Mouse (Mus musculus) CH12.LX (cell line): Measurements from ENCODE around the gene Ctrb1. TPM values are rescaled to one million over a fixed set of nuclear protein-coding genes. Genes with fewer than 3 reads are reported as not detected.

Experiments
- DNase-seq: peaks from one replicate; pipeline ENCODE4 v3.0.0-alpha.2; 2013; ENCODE audit errors: extremely low read depth
- H3K27ac ChIP-seq: 2 replicates; pipeline ENCODE4 v1.5.1; 2012; ENCODE audit warnings: low read depth, mild to moderate bottlenecking, control low read depth, moderate library complexity; ENCODE audit not compliant: insufficient read depth
- H3K27me3 ChIP-seq: replicated peaks from 2 replicates; pipeline ENCODE3; 2012; ENCODE audit warnings: inconsistent platforms
- H3K36me3 ChIP-seq, 2 experiments: replicated peaks in 1 of 2; 2 replicates each; pipeline versions ENCODE3 to v1.6.1; 2012; ENCODE audit warnings: inconsistent platforms in 1 of 2, low read length in 1 of 2, mild to moderate bottlenecking in 1 of 2, mixed read lengths in 1 of 2, moderate library complexity in 1 of 2; ENCODE audit not compliant: control insufficient read depth in 1 of 2, insufficient read depth in 1 of 2
- H3K4me1 ChIP-seq, 2 experiments: 2 replicates each; pipeline ENCODE4 v1.6.1; 2012; ENCODE audit warnings: inconsistent platforms in 1 of 2, moderate library complexity in 1 of 2; ENCODE audit not compliant: insufficient read depth in 2 of 2, control insufficient read depth in 1 of 2
- H3K4me2 ChIP-seq: 2 replicates; pipeline ENCODE4 v1.6.1; 2012; ENCODE audit warnings: low read depth, mild to moderate bottlenecking, control low read depth; ENCODE audit not compliant: poor library complexity, insufficient read depth, severe bottlenecking
- H3K4me3 ChIP-seq, 3 experiments: fragments of 150-350 bp in 1 of 3; sonication (generic) in 1 of 3; replicated peaks in 1 of 3; 2 replicates each; pipeline versions ENCODE3 to v1.5.1; 2011 to 2012; ENCODE audit warnings: low read depth in 2 of 3, low read length in 2 of 3, mild to moderate bottlenecking in 2 of 3, moderate library complexity in 2 of 3, control low read depth in 1 of 3, improper control_type of control experiment in 1 of 3, inconsistent platforms in 1 of 3, mixed read lengths in 1 of 3; ENCODE audit not compliant: poor library complexity in 1 of 3
- H3K79me2 ChIP-seq: replicated peaks from 2 replicates; pipeline ENCODE4 v1.6.1; 2012; ENCODE audit warnings: mild to moderate bottlenecking, moderate library complexity; ENCODE audit not compliant: control insufficient read depth, poor library complexity, insufficient read depth, severe bottlenecking; ENCODE audit errors: extremely low read depth
- H3K9ac ChIP-seq: 2 replicates; pipeline ENCODE4 v1.6.1; 2012; ENCODE audit warnings: low read depth, mild to moderate bottlenecking, control low read depth, moderate library complexity; ENCODE audit not compliant: insufficient read depth
- H3K9me3 ChIP-seq: replicated peaks from 2 replicates; pipeline ENCODE3; 2012; ENCODE audit warnings: low read length, inconsistent platforms, mixed read lengths
- BHLHE40 ChIP-seq: IDR thresholded peaks from 2 replicates; pipeline ENCODE4 v1.6.1; 2011; ENCODE audit warnings: mild to moderate bottlenecking, low read depth, low read length, improper control_type of control experiment
- CTCF ChIP-seq, 2 experiments: IDR thresholded peaks in 1 of 2; conservative IDR thresholded peaks in 1 of 2; 2 replicates each; pipeline ENCODE4 v1.5.1; 2011 to 2012; ENCODE audit warnings: low read depth in 2 of 2, low read length in 2 of 2, improper control_type of control experiment in 1 of 2, inconsistent platforms in 1 of 2, mild to moderate bottlenecking in 1 of 2, moderate library complexity in 1 of 2
- E2F4 ChIP-seq: IDR thresholded peaks from 2 replicates; pipeline ENCODE4 v1.6.1; 2011; ENCODE audit warnings: low read depth, low read length, improper control_type of control experiment; ENCODE audit not compliant: insufficient replicate concordance
- IRF4 ChIP-seq: IDR thresholded peaks from 2 replicates; pipeline ENCODE4 v1.6.1; 2014; ENCODE audit warnings: low read depth, mild to moderate bottlenecking, inconsistent platforms, low read length, improper control_type of control experiment
- JUND ChIP-seq: conservative IDR thresholded peaks from 2 replicates; pipeline ENCODE4 v1.6.1; 2011; ENCODE audit warnings: low read depth, low read length, improper control_type of control experiment
- KAT2A ChIP-seq: IDR thresholded peaks from 2 replicates; pipeline ENCODE4 v1.6.1; 2012; ENCODE audit warnings: low read length, improper control_type of control experiment, inconsistent platforms; ENCODE audit not compliant: insufficient replicate concordance
- MAX ChIP-seq: IDR thresholded peaks from 2 replicates; pipeline ENCODE4 v1.6.1; 2011; ENCODE audit warnings: low read length, improper control_type of control experiment
- MEF2A ChIP-seq: IDR thresholded peaks from 2 replicates; pipeline ENCODE4 v1.6.1; 2014; ENCODE audit warnings: low read depth, mild to moderate bottlenecking, inconsistent platforms, low read length, improper control_type of control experiment, borderline replicate concordance
- PAX5 ChIP-seq: IDR thresholded peaks from 2 replicates; pipeline ENCODE4 v1.6.1; 2012; ENCODE audit warnings: low read length, inconsistent platforms, mixed read lengths
- POLR2A ChIP-seq: IDR thresholded peaks from 2 replicates; pipeline ENCODE4 v1.6.1; 2011; ENCODE audit warnings: low read depth, mild to moderate bottlenecking, improper control_type of control experiment, low read length
- RAD21 ChIP-seq: IDR thresholded peaks from 2 replicates; pipeline ENCODE4 v1.6.1; 2011; ENCODE audit warnings: low read depth, mild to moderate bottlenecking, low read length, improper control_type of control experiment, moderate library complexity
- SIN3A ChIP-seq: IDR thresholded peaks from 2 replicates; pipeline ENCODE4 v1.6.1; 2012; ENCODE audit warnings: low read length, improper control_type of control experiment, inconsistent platforms
- SMC3 ChIP-seq: IDR thresholded peaks from 2 replicates; pipeline ENCODE4 v1.6.1; 2011; ENCODE audit warnings: low read depth, low read length, improper control_type of control experiment
- TBP ChIP-seq: conservative IDR thresholded peaks from 2 replicates; pipeline ENCODE4 v1.6.1; 2011; ENCODE audit warnings: low read depth, low read length, improper control_type of control experiment
- TCF12 ChIP-seq: IDR thresholded peaks from 2 replicates; pipeline ENCODE4 v1.6.1; 2014; ENCODE audit warnings: low read depth, mild to moderate bottlenecking, inconsistent platforms, low read length, improper control_type of control experiment
- UBTF ChIP-seq: IDR thresholded peaks from 2 replicates; pipeline ENCODE4 v1.6.1; 2012; ENCODE audit warnings: low read depth, mild to moderate bottlenecking, inconsistent platforms, low read length, improper control_type of control experiment, moderate library complexity
- USF2 ChIP-seq: conservative IDR thresholded peaks from 2 replicates; pipeline ENCODE4 v1.6.1; 2011; ENCODE audit warnings: low read depth, low read length, improper control_type of control experiment
- ZKSCAN1 ChIP-seq: IDR thresholded peaks from 2 replicates; pipeline ENCODE4 v1.6.1; 2012; ENCODE audit warnings: low read depth, inconsistent platforms, low read length, improper control_type of control experiment, borderline replicate concordance
- ZNF384 ChIP-seq: IDR thresholded peaks from 2 replicates; pipeline ENCODE4 v1.6.1; 2012; ENCODE audit warnings: low read depth, low read length, improper control_type of control experiment, inconsistent platforms
- dilution Hi-C: fragments of 300-500 bp; cut with MboI; formaldehyde crosslinking; loops from 2 replicates; pipeline ENCODE4 v1.14.3; 2020; ENCODE audit warnings: low sequenced_read_pairs; ENCODE audit not compliant: extremely low pct_unique_long_range_greater_than_20kb, extremely low pct_ligation_motif_present
- in situ Hi-C: fragments of 300-500 bp; cut with MboI; formaldehyde crosslinking; loops from 3 replicates; pipeline ENCODE4 v1.14.3; 2019; ENCODE audit warnings: low sequenced_read_pairs, low pct_ligation_motif_present, low pct_unique_long_range_greater_than_20kb, mixed read lengths
- polyA plus RNA-seq: library from polyadenylated mRNA; unstranded; fragments of >175 nt; gene quantifications from 2 replicates; pipeline ENCODE4 v1.2.1, GENCODE M21; 2012; ENCODE audit warnings: low read depth; ENCODE audit not compliant: insufficient read length
- total RNA-seq, 2 experiments: library from RNA; depleted of rRNA; stranded (reverse); fragments of 300-350 nt in 1 of 2; fragments of >200 nt in 1 of 2; gene quantifications; 2 replicates each; pipeline ENCODE4 v1.2.3; 2012 to 2014

Ctrb1 gene
- total RNA-seq (2012; rRNA removed) (not detected in 2 replicates), total RNA-seq (2014; rRNA removed) (not detected in 2 replicates), polyA plus RNA-seq (not detected in 2 replicates)

GRCm38 (mm10) chr8:111690960-111691445 lies at the start of gene Ctrb1:
Ctrb1 (minus strand) TSS chr8:111691010.
- dilution Hi-C loops = no loop called here
- Histone ChIP-seq H3K27ac (no peak within 1 kb of the TSS), H3K36me3 (no peaks in the 10 kb centered on the region), H3K27me3 (peaks cover 30% of the 10 kb centered on the region), H3K4me1 (no peaks in the 10 kb centered on the region), H3K9ac (no peak within 1 kb of the TSS), H3K4me2 (no peak within 1 kb of the TSS), H3K4me3 (no peak within 1 kb of the TSS), H3K9me3 (peaks cover 11% of the 10 kb centered on the region), H3K79me2 (no peaks in the 10 kb centered on the region)
- DNase-seq = no peak
- TF ChIP-seq RAD21 (no peak), PAX5 (no peak), BHLHE40 (no peak), MEF2A (no peak), TBP (no peak), TCF12 (no peak), POLR2A (no peak)
- in situ Hi-C loops = no loop called here

GRCm38 (mm10) chr8:111740301-111740711 lies 49.5 kb upstream of the Ctrb1 start:
- Histone ChIP-seq H3K36me3 (no peaks in the 10 kb centered on the region), H3K27ac (no peak overlapping the region), H3K9ac (no peak overlapping the region), H3K4me3 (no peak overlapping the region), H3K4me1 (no peaks in the 10 kb centered on the region), H3K9me3 (peaks cover 3% of the 10 kb centered on the region), H3K27me3 (peaks cover 86% of the 10 kb centered on the region), H3K79me2 (no peaks in the 10 kb centered on the region), H3K4me2 (no peak overlapping the region)
- dilution Hi-C loops = no loop called here
- DNase-seq = no peak
- no peak for TF ChIP-seq E2F4
- TF ChIP-seq JUND = no peak
- in situ Hi-C loops = no loop called here

- Histone ChIP-seq H3K27ac (no peak overlapping the region), H3K27me3 (peaks cover 89% of the 10 kb centered on the region), H3K4me1 (no peaks in the 10 kb centered on the region), H3K4me2 (no peak overlapping the region), H3K4me3 (no peak overlapping the region), H3K9ac (no peak overlapping the region), H3K36me3 (no peaks in the 10 kb centered on the region)
- DNase-seq = no peak
- TF ChIP-seq E2F4 (no peak), ZKSCAN1 (no peak), MAX (no peak), SMC3 (peak; percentile 37), SIN3A (no peak), UBTF (no peak), IRF4 (no peak), CTCF (conservative IDR thresholded peaks at IDR 0.05 in 1 of 2, IDR thresholded peaks at IDR 0.05 in 1 of 2; ENCODE audit: low read depth in 2 of 2, low read length in 2 of 2) (peak in 1 of 2 experiments; percentile 60; a peak in 2 of 4 replicates), KAT2A (no peak), PAX5 (no peak), ZNF384 (no peak), RAD21 (peak; percentile 33), USF2 (no peak)
- TF ChIP-seq, all 38 proteins: peak for 3
- in situ Hi-C loops = loop anchor here (10.0 kb wide), 1 partner anchor 95 kb away; no protein-coding TSS in a partner anchor
- Histone ChIP-seq H3K79me2 (no peaks in the 10 kb centered on the region), H3K9me3 (peaks cover 3% of the 10 kb centered on the region)
- dilution Hi-C loops = no loop called here
These were observed 48.8 kb upstream of the Ctrb1 start for GRCm38 (mm10) chr8:111739604-111740003.
